Mouse (Mus musculus) kidney, adult 2 months (tissue): ENCODE data around the gene Galnt12. TPM values are rescaled to one million over a fixed set of nuclear protein-coding genes. Genes with fewer than 3 reads are reported as not detected.
"Not testable (repeated sequence)": the region's sequence is repeated elsewhere in the genome, so short reads cannot be mapped to it uniquely, and the experiment has no call there.

ENCODE experiments used
- DNase-seq: peaks from one replicate; pipeline ENCODE4 v3.0.0; 2021
- H3K27ac ChIP-seq: fragments of 200-500 bp; 2 replicates; pipeline ENCODE4 v1.5.1; 2012; ENCODE audit warnings: low read depth, low read length, control low read depth, inconsistent platforms; ENCODE audit not compliant: insufficient read depth
- H3K27me3 ChIP-seq: fragments of 200-500 bp; replicated peaks from 2 replicates; pipeline ENCODE4 v1.6.1; 2012; ENCODE audit warnings: mild to moderate bottlenecking, moderate library complexity, low read length, inconsistent platforms; ENCODE audit not compliant: control insufficient read depth, insufficient read depth
- H3K36me3 ChIP-seq: fragments of 200-500 bp; 2 replicates; pipeline ENCODE4 v1.6.1; 2012; ENCODE audit warnings: mild to moderate bottlenecking, moderate library complexity, low read length, inconsistent platforms; ENCODE audit not compliant: control insufficient read depth, insufficient read depth
- H3K4me1 ChIP-seq: fragments of 200-500 bp; 2 replicates; pipeline ENCODE4 v1.6.1; 2011; ENCODE audit warnings: low read length; ENCODE audit not compliant: control insufficient read depth, insufficient read depth
- H3K4me3 ChIP-seq: fragments of 200-500 bp; 2 replicates; pipeline ENCODE4 v1.5.1; 2011; ENCODE audit warnings: mild to moderate bottlenecking, low read depth, low read length, control low read depth; ENCODE audit not compliant: insufficient read depth
- CTCF ChIP-seq: fragments of 200-500 bp; conservative IDR thresholded peaks from 2 replicates; pipeline ENCODE4 v1.5.1; 2011; ENCODE audit warnings: low read depth, mild to moderate bottlenecking, control low read depth, low read length, moderate library complexity, mixed read lengths; ENCODE audit not compliant: insufficient read depth, insufficient read length
- POLR2A ChIP-seq: fragments of 200-500 bp; IDR thresholded peaks from one replicate; pipeline ENCODE4 v1.6.1; 2011; ENCODE audit warnings: low read depth, low read length, control low read depth
- WGBS: fragments of 180-500 bp; shearing (Covaris S2); methylation state at CpG from one replicate; pipeline ENCODE4 v1.1.7; 2018; 5-methylcytosine and 5-hydroxymethylcytosine counted together
- polyA plus RNA-seq: library from polyadenylated mRNA; depleted of rRNA; stranded (reverse); fragments of >200 nt; gene quantifications from 2 replicates; pipeline ENCODE4 v1.2.3, GENCODE M21; 2012

Galnt12 gene
- polyA plus RNA-seq, 1 experiment: 3.6 TPM

- no peak overlapping the region for H3K4me3 ChIP-seq
- peak overlapping the region; percentile 82 for H3K27ac ChIP-seq
- peaks cover 41% of the 10 kb centered on the region for H3K4me1 ChIP-seq
- H3K27me3 ChIP-seq: no peaks in the 10 kb centered on the region
- no peak for TF ChIP-seq POLR2A
- no peak for TF ChIP-seq CTCF
- 43% methylated on average over 9 of the region's 9 CpGs for whole genome bisulfite sequencing
- H3K36me3 ChIP-seq: no peaks in the 10 kb centered on the region
- peak; percentile 43 for DNase-seq
These were observed 39.8 kb upstream of the Galnt12 start for GRCm38 (mm10) chr4:47051905-47052304.

DNA sequence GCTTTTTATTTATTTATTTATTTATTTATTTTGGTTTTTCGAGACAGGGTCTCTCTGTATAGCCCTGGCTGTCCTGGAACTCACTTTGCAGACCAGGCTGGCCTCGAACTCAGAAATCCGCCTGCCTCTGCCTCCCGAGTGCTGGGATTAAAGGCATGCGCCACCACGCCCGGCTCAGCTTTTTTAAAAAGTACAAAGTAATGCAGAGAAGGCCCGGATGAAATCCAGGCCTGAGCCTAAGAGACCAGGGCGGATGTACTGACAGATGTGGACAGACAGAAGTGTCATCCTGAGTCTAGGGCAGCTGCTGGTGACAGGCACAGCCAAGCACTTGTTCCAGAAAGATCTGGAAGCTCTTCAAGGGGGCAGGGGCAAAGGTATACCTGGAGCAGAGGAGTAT, 36.5 kb upstream of the Galnt12 start:
- H3K36me3 ChIP-seq, DNase-seq, H3K27me3 ChIP-seq, H3K27ac ChIP-seq, H3K4me3 ChIP-seq: not testable (repeated sequence)
- peaks cover 25% of the 10 kb centered on the region for H3K4me1 ChIP-seq
- 96% methylated on average over 9 of the region's 9 CpGs for WGBS

DNA sequence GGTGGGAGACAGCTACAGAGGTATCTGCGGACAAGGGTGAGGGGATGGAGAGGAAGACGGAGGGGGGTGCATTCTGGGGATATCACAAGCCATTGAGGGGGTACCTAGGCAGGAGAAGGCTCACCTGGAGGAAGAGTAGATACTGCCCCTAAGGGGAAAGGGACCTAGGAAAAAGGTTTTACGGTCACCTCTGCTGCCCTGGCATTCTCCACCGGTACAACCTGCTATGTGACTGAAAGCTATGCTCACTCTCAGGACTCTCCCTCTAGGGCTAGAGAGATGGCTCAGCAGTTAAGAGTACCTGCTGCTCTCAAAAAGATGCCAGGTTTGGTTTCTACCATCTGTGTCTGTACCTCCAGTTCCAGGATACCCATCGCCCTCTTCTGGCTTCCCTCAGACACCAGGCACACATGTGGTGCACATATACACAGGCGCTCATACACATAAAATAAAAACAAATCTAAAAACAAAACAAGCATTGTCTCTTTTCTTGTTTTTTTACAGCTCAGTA, 36.1 kb upstream of the Galnt12 start:
- Histone ChIP-seq H3K4me1 (peaks cover 22% of the 10 kb centered on the region), H3K4me3 (no peak overlapping the region), H3K36me3 (no peaks in the 10 kb centered on the region), H3K27ac (no peak overlapping the region), H3K27me3 (no peaks in the 10 kb centered on the region)
- TF ChIP-seq POLR2A: no peak
- no peak for TF ChIP-seq CTCF
- 91% methylated on average over 6 of the region's 6 CpGs for WGBS
- no peak for DNase-seq

DNA sequence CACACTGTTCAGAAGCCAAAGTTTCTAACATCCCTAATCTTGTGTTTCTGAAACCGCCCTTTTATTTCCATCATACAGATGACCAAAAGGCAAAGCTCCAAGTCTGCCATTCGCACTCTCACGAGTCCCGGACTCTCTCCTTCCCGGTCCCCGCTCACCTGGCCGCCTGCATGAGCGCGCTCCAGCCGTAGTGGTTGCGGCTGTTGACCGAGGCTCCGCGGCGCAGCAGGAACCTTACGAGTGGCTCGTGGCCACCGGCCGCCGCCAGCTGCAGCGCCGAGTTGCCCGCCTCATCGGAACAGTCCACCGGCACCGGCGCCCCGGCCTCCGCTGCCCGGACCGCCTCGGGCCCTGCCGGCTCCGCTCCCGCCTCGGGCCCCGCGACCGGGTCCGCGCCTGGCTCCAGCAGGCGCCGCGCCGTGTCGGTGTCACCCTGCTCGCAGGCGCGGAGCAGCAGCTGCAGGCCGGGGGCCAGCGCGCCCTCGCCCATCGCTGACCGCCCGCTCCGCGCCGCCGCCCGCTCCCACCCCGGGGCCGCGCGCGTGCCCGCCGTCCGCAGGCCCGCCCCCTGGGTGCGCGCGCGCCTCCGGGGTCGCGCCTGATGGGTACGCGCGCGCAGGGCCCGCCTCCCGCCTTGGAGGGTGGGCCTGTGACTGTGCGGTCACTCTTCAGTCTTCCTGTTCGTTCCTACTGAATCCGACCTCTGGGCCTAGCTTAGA, 34.8 kb upstream of the Galnt12 start, which contains the start of gene Anks6:
TSS of gene Anks6 (minus strand) at position 637 of the 719 bp plus-strand sequence.
- TF ChIP-seq CTCF: no peak
- no peak for TF ChIP-seq POLR2A
- Histone ChIP-seq H3K4me3 (peak within 1 kb of the TSS; percentile 65), H3K27me3 (no peaks in the 10 kb centered on the region), H3K36me3 (no peaks in the 10 kb centered on the region), H3K4me1 (peaks cover 15% of the 10 kb centered on the region), H3K27ac (peak within 1 kb of the TSS; percentile 54)
- peak; percentile 87 for DNase-seq
- under 1% methylated on average over 85 of the region's 86 CpGs for WGBS

GRCm38 (mm10) chr4:47057510-47058325, 34.0 kb upstream of the Galnt12 start:
- TF ChIP-seq POLR2A (no peak), CTCF (no peak)
- H3K27me3 ChIP-seq: no peaks in the 10 kb centered on the region

GRCm38 (mm10) chr4:47060900-47061299, 30.8 kb upstream of the Galnt12 start:
- H3K27ac ChIP-seq: no peak overlapping the region
- TF ChIP-seq CTCF (no peak), POLR2A (no peak)
- peak; percentile 74 for DNase-seq
- H3K36me3 ChIP-seq: no peaks in the 10 kb centered on the region
- peaks cover 10% of the 10 kb centered on the region for H3K4me1 ChIP-seq
- no peak overlapping the region for H3K4me3 ChIP-seq
- H3K27me3 ChIP-seq: no peaks in the 10 kb centered on the region
- WGBS: 18% methylated on average over 1 of the region's 1 CpGs

More at GRCm38 (mm10) chr4:47057510-47058325, 34.0 kb upstream of the Galnt12 start:
- peaks cover 10% of the 10 kb centered on the region for H3K4me1 ChIP-seq
- DNase-seq: no peak
- H3K27ac ChIP-seq: peak overlapping the region; percentile 54
- 32% methylated on average over 25 of the region's 25 CpGs for WGBS
- H3K36me3 ChIP-seq: no peaks in the 10 kb centered on the region
- H3K4me3 ChIP-seq: peak overlapping the region; percentile 65

DNA sequence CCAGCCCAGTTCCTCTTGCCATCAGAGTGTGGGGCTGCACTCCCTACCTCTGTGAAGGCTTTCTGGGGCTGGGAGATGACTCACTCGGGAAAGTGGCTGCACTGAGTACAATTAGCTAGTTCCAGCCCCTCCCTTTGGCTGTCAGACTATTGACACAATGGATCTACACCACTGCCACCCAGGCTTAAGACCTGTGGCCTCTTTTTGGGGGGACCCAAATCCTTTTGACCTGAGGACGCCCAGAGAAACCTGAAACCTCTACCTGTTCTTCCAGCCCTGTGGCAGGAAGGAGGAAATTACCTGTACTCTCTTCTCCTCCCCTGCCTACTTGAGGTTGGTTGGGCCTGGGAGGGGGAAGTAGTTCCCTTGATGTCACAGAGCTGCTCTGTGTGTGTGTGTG, 16.7 kb upstream of the Galnt12 start:
- DNase-seq: no peak
- no peaks in the 10 kb centered on the region for H3K27me3 ChIP-seq
- TF ChIP-seq POLR2A: no peak
- no peak for TF ChIP-seq CTCF
- WGBS: 48% methylated on average over 2 of the region's 2 CpGs
- no peaks in the 10 kb centered on the region for H3K4me1 ChIP-seq
- no peaks in the 10 kb centered on the region for H3K36me3 ChIP-seq
- no peak overlapping the region for H3K4me3 ChIP-seq
- H3K27ac ChIP-seq: no peak overlapping the region
